Mouse (Mus musculus) G1E (cell line): ENCODE results near the gene Cd3eap.

Experiments
- CTCF ChIP-seq: IDR thresholded peaks from 2 replicates; pipeline ENCODE4 v1.5.1; 2012; ENCODE audit warnings: low read depth, low read length, inconsistent platforms, mixed read lengths
- GATA1 ChIP-seq: IDR thresholded peaks from 2 replicates; pipeline ENCODE4 v1.6.1; 2012; ENCODE audit warnings: borderline replicate concordance, low read length, inconsistent platforms, mixed read lengths
- POLR2AphosphoS5 ChIP-seq: IDR thresholded peaks from 2 replicates; pipeline ENCODE4 v1.6.1; 2012; ENCODE audit warnings: low read depth, low read length, inconsistent platforms; ENCODE audit not compliant: insufficient replicate concordance
- TAL1 ChIP-seq: conservative IDR thresholded peaks from 2 replicates; pipeline ENCODE4 v1.6.1; 2012; ENCODE audit warnings: low read depth, low read length, inconsistent platforms, mixed read lengths

DNA sequence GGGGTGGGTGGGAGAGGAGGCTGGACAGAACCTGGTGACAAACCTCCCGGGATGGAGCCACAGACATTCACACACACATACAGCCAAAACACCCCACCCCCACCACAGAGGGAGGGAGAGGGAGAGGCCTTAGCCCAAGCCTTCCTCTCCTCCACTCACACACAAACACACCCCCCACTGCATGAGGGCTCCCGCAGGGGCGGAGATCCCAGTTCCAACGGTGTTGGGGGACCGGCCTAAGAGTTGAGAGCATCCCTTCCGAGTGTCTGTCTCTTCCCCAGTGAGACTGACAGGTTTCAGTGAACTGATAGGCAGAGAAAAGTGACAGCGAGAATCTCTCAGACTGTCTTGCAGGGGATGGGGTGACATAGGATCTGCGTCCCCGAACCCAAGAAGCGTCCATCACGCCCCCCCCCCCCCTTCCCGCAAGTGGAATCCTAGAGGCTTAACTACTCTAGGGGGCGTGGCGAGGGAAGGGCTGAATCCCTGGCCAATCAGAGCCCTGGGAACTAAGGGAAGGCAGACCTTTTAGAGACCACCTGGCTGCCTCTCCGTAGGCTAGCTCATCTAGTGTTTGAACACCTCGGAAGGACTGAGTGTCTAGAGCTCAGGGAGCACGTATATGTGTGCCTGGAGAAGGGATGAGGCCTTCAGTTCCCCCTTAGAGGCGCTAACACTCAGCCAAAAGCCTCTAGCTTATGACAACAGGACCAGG is 51.4 kb downstream of the Cd3eap start:
- TF ChIP-seq CTCF = no peak
- TF ChIP-seq GATA1 = no peak
- TF ChIP-seq TAL1 = no peak
- TF ChIP-seq POLR2AphosphoS5 = no peak
